Mouse (Mus musculus) hindbrain, embryonic 10.5 days (tissue): ENCODE measurements around the gene Gnb1. TPM values are rescaled to one million over a fixed set of nuclear protein-coding genes. Genes with fewer than 3 reads are reported as not detected.
A peak's percentile ranks its signal among the peaks of the same experiment; 100 is the strongest.
"Not testable (repeated sequence)": the region's sequence is repeated elsewhere in the genome, so short reads cannot be mapped to it uniquely, and the experiment has no call there.

Experiments
- DNase-seq: peaks from one replicate; pipeline ENCODE4 v3.0.0-alpha.2; 2017; ENCODE audit warnings: low spot score
- H3K27ac ChIP-seq: fragments of 300-500 bp; sonication (generic); 2 replicates; pipeline ENCODE4 v1.5.1; 2016; ENCODE audit warnings: mild to moderate bottlenecking, moderate library complexity
- H3K27me3 ChIP-seq: fragments of 300-500 bp; sonication (generic); 2 replicates; pipeline ENCODE4 v1.6.1; 2016; ENCODE audit warnings: mild to moderate bottlenecking; ENCODE audit not compliant: poor library complexity, insufficient read depth, severe bottlenecking
- H3K36me3 ChIP-seq: fragments of 300-500 bp; sonication (generic); 2 replicates; pipeline ENCODE4 v1.6.1; 2016; ENCODE audit warnings: mild to moderate bottlenecking, moderate library complexity
- H3K4me1 ChIP-seq: fragments of 300-500 bp; sonication (generic); replicated peaks from 2 replicates; pipeline ENCODE4 v1.6.1; 2016; ENCODE audit warnings: mild to moderate bottlenecking
- H3K4me3 ChIP-seq: fragments of 300-500 bp; sonication (generic); 2 replicates; pipeline ENCODE4 v1.5.1; 2016; ENCODE audit warnings: mild to moderate bottlenecking, moderate library complexity
- H3K9me3 ChIP-seq: fragments of 300-500 bp; sonication (generic); 2 replicates; pipeline ENCODE4 v1.6.1; 2016; ENCODE audit warnings: mild to moderate bottlenecking, moderate library complexity
- WGBS: fragments of 180-500 bp; shearing (Covaris S2); methylation state at CpG from one replicate; pipeline ENCODE4 v1.1.7; 2016; 5-methylcytosine and 5-hydroxymethylcytosine counted together
- polyA plus RNA-seq: library from polyadenylated mRNA; unstranded; fragments of >200 nt; fragmentation: Nextera tagmentation; extraction: Ambion mirVana; gene quantifications from 2 replicates; pipeline ENCODE4 v1.2.1, GENCODE M21; 2016

Gnb1 gene
- polyA plus RNA-seq, 1 experiment from 2014 or later, result 670 TPM

DNA sequence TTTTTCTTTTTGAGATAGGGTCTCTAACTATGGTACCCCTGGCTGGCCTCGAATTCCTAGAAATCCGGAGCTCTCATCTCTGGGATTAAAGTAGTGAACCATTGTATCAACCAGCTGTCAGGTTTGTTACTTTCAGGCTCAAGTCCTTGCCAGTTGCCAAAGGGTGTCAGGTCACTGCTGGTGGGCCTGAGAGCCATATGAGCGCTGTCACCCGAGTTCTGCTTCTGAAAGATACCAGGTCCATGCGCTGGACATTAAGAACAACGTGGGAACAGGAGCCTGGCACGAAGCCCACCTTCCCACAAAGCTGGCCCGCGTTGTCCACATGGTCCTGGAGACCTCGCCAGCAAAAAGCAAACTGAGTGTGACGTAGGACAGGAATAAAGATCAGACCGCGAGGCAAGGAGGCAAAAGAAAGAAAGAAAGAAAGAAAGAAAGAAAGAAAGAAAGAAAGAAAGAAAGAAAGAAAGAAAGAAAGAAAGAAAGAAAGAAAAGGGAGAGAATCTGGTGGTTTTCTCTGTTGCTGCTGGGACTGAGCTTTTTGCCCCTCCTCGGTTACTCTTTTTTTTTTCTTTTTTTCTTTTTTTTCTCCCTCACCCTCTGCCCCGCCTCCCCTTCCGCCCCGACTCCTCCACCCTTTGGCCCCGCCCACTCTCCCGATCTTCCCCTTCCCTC, 71.7 kb downstream of the Gnb1 start:
- Histone ChIP-seq H3K4me3 (peak overlapping the region; percentile 86), H3K27me3 (no peaks in the 10 kb centered on the region), H3K27ac (peak overlapping the region; percentile 94), H3K4me1 (peaks cover 54% of the 10 kb centered on the region), H3K36me3 (peaks cover 41% of the 10 kb centered on the region), H3K9me3 (no peaks in the 10 kb centered on the region)
- DNase-seq, result peak; percentile 37
- 5% methylated on average over 19 of the region's 19 CpGs for WGBS

DNA sequence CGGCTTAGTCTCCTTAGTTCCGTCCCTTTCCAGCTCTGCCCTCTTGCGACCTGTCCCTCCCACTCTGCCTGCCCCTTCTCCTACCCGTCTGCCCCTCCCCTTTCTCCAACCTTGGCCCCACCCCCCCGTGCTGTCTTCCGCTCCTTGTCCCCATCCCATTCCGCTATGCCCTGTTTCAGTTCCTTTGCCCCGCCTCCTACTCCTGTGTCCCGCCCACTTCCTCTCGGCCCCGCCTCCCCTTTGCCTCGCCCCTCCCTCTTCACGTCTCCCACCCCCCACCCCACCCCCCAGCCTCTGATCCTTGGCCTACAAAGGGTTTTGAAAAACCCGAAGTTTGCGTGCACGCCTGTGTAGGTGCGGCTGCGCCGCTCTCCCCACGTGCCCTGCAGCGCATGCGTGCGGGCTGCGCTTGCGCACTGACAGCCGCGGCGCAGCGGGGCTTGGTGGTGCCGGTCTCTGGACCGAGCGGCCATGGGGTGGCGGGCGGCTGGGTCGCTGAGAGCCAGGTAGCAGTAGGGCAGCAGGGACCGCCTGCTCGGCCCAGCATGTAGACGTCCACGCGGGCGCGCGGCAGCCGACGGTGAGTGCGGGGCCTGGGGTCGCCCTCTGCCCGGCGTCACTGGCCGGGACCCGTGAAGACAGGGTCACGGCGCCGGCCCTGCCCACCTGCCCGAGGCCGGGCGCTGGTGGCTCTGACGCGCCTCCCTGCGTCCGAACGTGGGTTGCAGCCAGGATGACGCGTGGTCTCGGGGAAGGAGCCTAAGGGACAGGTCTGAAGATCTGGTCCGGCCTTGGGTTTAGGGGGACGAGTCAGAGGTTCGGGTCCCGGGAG, 72.5 kb downstream of the Gnb1 start:
- Histone ChIP-seq H3K27me3 (no peaks in the 10 kb centered on the region), H3K9me3 (no peaks in the 10 kb centered on the region), H3K4me1 (peaks cover 54% of the 10 kb centered on the region), H3K4me3 (peak overlapping the region; percentile 86), H3K36me3 (peaks cover 34% of the 10 kb centered on the region), H3K27ac (peak overlapping the region; percentile 94)
- DNase-seq, result peak; percentile 99
- under 1% methylated on average over 69 of the region's 69 CpGs for WGBS

- peak overlapping the region; percentile 86 for H3K4me3 ChIP-seq
- no peak for DNase-seq
- H3K27me3 ChIP-seq, result no peaks in the 10 kb centered on the region
- 19% methylated on average over 20 of the region's 20 CpGs for WGBS
- peaks cover 25% of the 10 kb centered on the region for H3K36me3 ChIP-seq
- peak overlapping the region; percentile 94 for H3K27ac ChIP-seq
- H3K4me1 ChIP-seq, result peaks cover 54% of the 10 kb centered on the region
- no peaks in the 10 kb centered on the region for H3K9me3 ChIP-seq
Measured at GRCm38 (mm10) chr4:155564315-155565069, 73.3 kb downstream of the Gnb1 start.

- no peaks in the 10 kb centered on the region for H3K9me3 ChIP-seq
- no peak overlapping the region for H3K27ac ChIP-seq
- no peak for DNase-seq
- peaks cover 5% of the 10 kb centered on the region; the same call in 1 of the 2 replicates for H3K36me3 ChIP-seq
- no peaks in the 10 kb centered on the region for H3K27me3 ChIP-seq
- H3K4me3 ChIP-seq, result no peak overlapping the region
- WGBS, result 73% methylated on average over 8 of the region's 8 CpGs
- H3K4me1 ChIP-seq, result peaks cover 46% of the 10 kb centered on the region
Measured at GRCm38 (mm10) chr4:155566555-155566954, 75.4 kb downstream of the Gnb1 start.

DNA sequence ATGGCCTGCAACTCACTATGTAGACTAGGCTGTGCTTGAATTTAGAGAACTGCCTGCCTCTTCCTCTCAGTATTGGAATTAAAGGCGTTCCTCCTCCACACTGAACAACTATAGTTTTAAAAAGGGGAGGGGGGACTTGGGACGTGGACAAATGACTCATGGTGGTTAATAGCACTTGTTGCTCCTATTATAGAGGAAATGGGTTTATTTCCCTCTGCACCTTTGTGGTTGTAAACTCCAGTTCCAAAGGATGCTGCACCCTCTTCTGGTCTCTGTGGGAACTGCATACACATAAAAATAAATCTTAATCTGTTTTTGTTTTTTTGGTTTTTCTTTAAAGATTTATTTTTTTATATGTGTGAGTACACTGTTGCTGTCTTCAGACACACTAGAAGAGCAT, 77.0 kb downstream of the Gnb1 start:
- DNase-seq, result no peak
- Histone ChIP-seq H3K9me3 (no peaks in the 10 kb centered on the region), H3K36me3 (no peaks in the 10 kb centered on the region), H3K4me3 (no peak overlapping the region), H3K4me1 (peaks cover 33% of the 10 kb centered on the region), H3K27ac (no peak overlapping the region), H3K27me3 (no peaks in the 10 kb centered on the region)
- 43% methylated on average over 2 of the region's 2 CpGs for WGBS

- no peak for DNase-seq
- H3K36me3 ChIP-seq, result no peaks in the 10 kb centered on the region
- 93% methylated on average over 7 of the region's 7 CpGs for WGBS
- no peaks in the 10 kb centered on the region for H3K27me3 ChIP-seq
- H3K9me3 ChIP-seq, result no peaks in the 10 kb centered on the region
- peaks cover 30% of the 10 kb centered on the region for H3K4me1 ChIP-seq
- no peak overlapping the region for H3K4me3 ChIP-seq
- H3K27ac ChIP-seq, result no peak overlapping the region
Measured at GRCm38 (mm10) chr4:155568632-155569370, 77.6 kb downstream of the Gnb1 start.

DNA sequence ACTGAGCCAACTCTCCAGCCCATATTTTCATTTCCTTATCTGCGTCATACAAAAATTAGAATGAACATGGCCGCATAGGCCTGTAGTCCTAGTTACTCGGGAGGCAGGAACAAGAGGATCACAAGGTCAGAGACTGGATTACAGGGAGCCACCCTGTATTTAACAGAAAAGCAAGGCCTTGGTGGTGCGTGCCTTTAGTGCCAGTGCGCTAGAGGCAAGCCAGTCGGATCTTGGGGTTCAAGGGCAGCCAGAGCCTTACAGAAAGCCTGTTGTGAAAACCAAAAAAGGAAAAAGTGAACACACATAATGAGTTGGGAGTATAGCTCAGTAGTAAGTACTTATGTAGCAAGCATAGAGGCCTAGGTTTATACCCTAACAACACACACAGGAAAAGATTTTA, 78.7 kb downstream of the Gnb1 start:
- no peaks in the 10 kb centered on the region for H3K9me3 ChIP-seq

DNA sequence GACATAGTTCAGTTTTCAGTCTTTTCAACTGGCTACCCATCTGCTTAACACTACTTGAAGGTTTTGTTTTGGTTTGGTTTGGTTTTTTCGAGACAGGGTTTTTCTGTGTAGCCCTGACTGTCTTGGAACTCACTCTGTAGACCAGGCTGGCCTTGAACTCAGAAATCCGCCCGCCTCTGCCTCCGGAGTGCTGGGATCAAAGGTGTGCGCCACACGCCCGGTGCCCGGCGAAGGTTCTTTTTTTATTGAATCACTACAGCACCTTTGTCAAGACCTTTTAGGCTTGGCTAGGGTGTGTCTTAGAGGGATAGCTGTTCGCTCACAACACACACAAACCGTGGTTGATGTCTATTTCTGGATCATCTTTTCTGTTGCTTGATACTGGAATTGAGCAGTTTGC, 79.2 kb downstream of the Gnb1 start:
- H3K36me3 ChIP-seq, H3K9me3 ChIP-seq, H3K27ac ChIP-seq, DNase-seq, H3K27me3 ChIP-seq, H3K4me3 ChIP-seq: not testable (repeated sequence)
- peaks cover 15% of the 10 kb centered on the region for H3K4me1 ChIP-seq
- WGBS, result 94% methylated on average over 11 of the region's 11 CpGs

More for the DNA sequence above, 78.7 kb downstream of the Gnb1 start:
- no peak for DNase-seq
- H3K27ac ChIP-seq, result no peak overlapping the region
- peaks cover 20% of the 10 kb centered on the region for H3K4me1 ChIP-seq
- H3K36me3 ChIP-seq, result no peaks in the 10 kb centered on the region
- H3K27me3 ChIP-seq, result no peaks in the 10 kb centered on the region
- no peak overlapping the region for H3K4me3 ChIP-seq
- 95% methylated on average over 6 of the region's 6 CpGs for WGBS

- Histone ChIP-seq H3K4me1 (0 out of 2 replicates have a peak, but pooled peaks cover 6% of the 10 kb centered on the region), H3K27me3 (no peaks in the 10 kb centered on the region), H3K4me3 (no peak overlapping the region), H3K36me3 (peaks cover 10% of the 10 kb centered on the region; the same call in 1 of the 2 replicates), H3K27ac (no peak overlapping the region), H3K9me3 (no peaks in the 10 kb centered on the region)
- 84% methylated on average over 2 of the region's 2 CpGs for WGBS
- DNase-seq, result no peak
Measured at GRCm38 (mm10) chr4:155571442-155571841, 80.3 kb downstream of the Gnb1 start.

GRCm38 (mm10) chr4:155573155-155573554, 82.0 kb downstream of the Gnb1 start:
- 93% methylated on average over 2 of the region's 2 CpGs for WGBS
- no peaks in the 10 kb centered on the region for H3K9me3 ChIP-seq
- no peaks in the 10 kb centered on the region for H3K27me3 ChIP-seq
- 0 out of 2 replicates have a peak, but pooled peaks cover 5% of the 10 kb centered on the region for H3K4me1 ChIP-seq
- peaks cover 27% of the 10 kb centered on the region for H3K36me3 ChIP-seq
- DNase-seq, result no peak
- H3K4me3 ChIP-seq, result no peak overlapping the region
- no peak overlapping the region for H3K27ac ChIP-seq

DNA sequence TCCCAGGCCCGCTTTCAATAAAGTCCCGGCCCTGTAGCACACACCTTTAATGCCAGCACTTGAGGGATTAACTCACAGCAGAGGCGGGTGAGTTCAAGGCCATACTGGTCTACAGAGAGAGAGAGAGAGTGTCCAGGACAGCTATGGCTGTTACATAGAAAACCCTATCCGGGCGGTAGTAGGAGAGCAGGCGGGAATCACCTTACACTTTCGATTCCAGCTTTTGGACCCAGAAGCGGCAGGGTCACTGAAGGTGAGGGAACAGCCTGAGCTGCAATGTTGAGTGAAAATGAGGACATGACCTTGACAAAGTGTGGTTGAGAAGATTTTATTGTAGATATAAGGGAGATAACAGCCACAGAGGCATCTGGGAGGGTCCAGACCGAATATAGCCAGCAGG, 82.7 kb downstream of the Gnb1 start:
- no peak for DNase-seq
- Histone ChIP-seq H3K27me3 (no peaks in the 10 kb centered on the region), H3K4me3 (no peak overlapping the region), H3K9me3 (no peaks in the 10 kb centered on the region), H3K36me3 (peaks cover 34% of the 10 kb centered on the region), H3K27ac (no peak overlapping the region), H3K4me1 (0 out of 2 replicates have a peak, but pooled peaks cover 5% of the 10 kb centered on the region)
- WGBS, result 93% methylated on average over 9 of the region's 9 CpGs

- H3K36me3 ChIP-seq, result peaks cover 45% of the 10 kb centered on the region
- no peak for DNase-seq
- 0 out of 2 replicates have a peak, but pooled peaks cover 5% of the 10 kb centered on the region for H3K4me1 ChIP-seq
- WGBS, result 92% methylated on average over 11 of the region's 11 CpGs
- H3K4me3 ChIP-seq, result no peak overlapping the region
- H3K9me3 ChIP-seq, result no peaks in the 10 kb centered on the region
- H3K27me3 ChIP-seq, result no peaks in the 10 kb centered on the region
- H3K27ac ChIP-seq, result no peak overlapping the region
Measured at GRCm38 (mm10) chr4:155574931-155575330, 83.8 kb downstream of the Gnb1 start.
